In the genomic region with DNA sequence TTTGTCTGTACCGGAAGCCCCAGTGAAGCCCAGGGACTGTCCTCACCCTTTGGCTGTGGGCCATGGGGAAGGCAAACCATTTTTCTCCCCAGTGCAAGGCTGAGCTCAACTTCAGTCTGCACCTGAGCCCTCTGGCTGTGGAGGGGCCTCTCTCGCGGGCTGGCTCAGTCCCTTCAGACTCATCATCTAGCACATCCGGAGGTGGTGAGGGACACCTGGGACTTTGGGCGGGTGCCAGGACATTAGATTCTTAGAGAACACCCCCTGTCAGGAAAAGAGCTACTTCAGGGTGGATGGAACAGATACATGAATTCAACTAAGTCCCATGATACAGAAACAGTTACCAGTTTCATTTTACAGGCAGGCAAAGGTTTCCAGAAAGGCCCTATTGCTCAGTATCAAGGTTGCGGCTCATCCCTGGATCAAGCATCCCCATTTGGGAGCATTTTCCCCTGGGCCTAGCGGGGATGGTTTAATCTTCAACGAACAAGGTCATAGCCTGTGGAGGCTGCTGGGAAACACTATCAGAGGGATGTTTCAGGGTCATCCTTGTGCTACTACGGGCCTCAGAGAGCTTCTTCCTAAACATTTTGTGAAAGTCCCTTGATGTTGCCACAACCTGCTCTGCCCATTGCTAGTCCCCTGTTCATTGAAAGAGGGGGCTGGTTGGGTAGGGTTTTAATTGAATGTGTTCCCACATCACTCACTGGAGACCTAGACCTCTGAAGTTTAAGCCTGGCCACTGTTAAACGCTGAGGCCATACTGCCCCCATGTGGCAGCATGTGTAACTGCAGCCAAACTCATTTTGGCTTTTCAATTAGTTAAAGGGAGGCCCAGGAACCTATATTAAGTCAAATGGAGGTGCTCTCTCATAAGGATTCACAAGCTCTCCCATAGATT, we compare ENCODE assay signal across 8 mouse cellular contexts. TPM values are rescaled to one million over a fixed set of nuclear protein-coding genes. Genes with fewer than 3 reads are reported as not detected.
DNase-seq lines count a peak whose midpoint lies in the region; ATAC-seq and TF ChIP-seq lines count a peak whose summit lies in the region.

No protein-coding gene starts in this region.

- H3K9me3 ChIP-seq in heart, embryonic 11.5 days (replicated peaks; ENCODE audit: control insufficient read depth, low read length), result no peaks in the 10 kb centered on the region
- no peaks in the 10 kb centered on the region for H3K9me3 ChIP-seq in forebrain, embryonic 12.5 days
- no peaks in the 10 kb centered on the region for H3K9me3 ChIP-seq in kidney, postnatal 0 days (replicated peaks; ENCODE audit: low read length)
- no peaks in the 10 kb centered on the region for H3K9me3 ChIP-seq in midbrain, embryonic 13.5 days

- DNase-seq in heart, adult 11 months, result peak; percentile 90
- DNase-seq in 416B (ENCODE audit: low read depth), result peak; percentile 51
- DNase-seq in adrenal gland, postnatal 36 days, result peak; percentile 54 to 62
- peak; percentile 85 for DNase-seq in kidney, postnatal 0 days (ENCODE audit: low spot score)
- DNase-seq in urinary bladder, postnatal 25 days (ENCODE audit: low spot score), result no peak

- H3K27me3 ChIP-seq in heart, embryonic 11.5 days (ENCODE audit: control insufficient read depth, insufficient read depth, low read length), result no peaks in the 10 kb centered on the region
- H3K27me3 ChIP-seq in forebrain, embryonic 12.5 days, result no peaks in the 10 kb centered on the region
- H3K27me3 ChIP-seq in kidney, postnatal 0 days (ENCODE audit: insufficient read depth, low read length), result no peaks in the 10 kb centered on the region
- no peaks in the 10 kb centered on the region for H3K27me3 ChIP-seq in midbrain, embryonic 13.5 days

- peak; percentile 98 for TF ChIP-seq CTCF in kidney, postnatal 0 days (IDR thresholded peaks at IDR 0.05; ENCODE audit: low read depth)

- no peak overlapping the region for H3K27ac ChIP-seq in heart, embryonic 11.5 days (ENCODE audit: low read depth, low read length)
- peak overlapping the region; percentile 19; the same call in 1 of the 2 replicates for H3K27ac ChIP-seq in forebrain, embryonic 12.5 days
- no peak overlapping the region for H3K27ac ChIP-seq in kidney, postnatal 0 days
- H3K27ac ChIP-seq in midbrain, embryonic 13.5 days, result no peak overlapping the region

- 58% methylated on average over 10 of the region's 10 CpGs for WGBS in heart, embryonic 11.5 days (ENCODE audit: insufficient replicate concordance)
- WGBS in forebrain, embryonic 12.5 days, result 50% methylated on average over 10 of the region's 10 CpGs
- WGBS in kidney, postnatal 0 days, result 52% methylated on average over 10 of the region's 10 CpGs
- WGBS in midbrain, embryonic 13.5 days, result 56% methylated on average over 10 of the region's 10 CpGs

- no peaks in the 10 kb centered on the region for H3K4me1 ChIP-seq in heart, embryonic 11.5 days (ENCODE audit: control insufficient read depth, insufficient read depth, low read length)
- peaks cover 20% of the 10 kb centered on the region for H3K4me1 ChIP-seq in forebrain, embryonic 12.5 days
- H3K4me1 ChIP-seq in kidney, postnatal 0 days (replicated peaks; ENCODE audit: insufficient read depth, low read length), result no peaks in the 10 kb centered on the region
- H3K4me1 ChIP-seq in midbrain, embryonic 13.5 days (replicated peaks), result peaks cover 12% of the 10 kb centered on the region

- ATAC-seq in heart, embryonic 11.5 days (replicated peaks; ENCODE audit: insufficient number of reproducible peaks, low FRiP score, low TSS enrichment), result no peak
- ATAC-seq in forebrain, embryonic 12.5 days (ENCODE audit: low FRiP score), result peak; percentile 45; the same call in 1 of the 2 replicates
- no peak for ATAC-seq in kidney, postnatal 0 days (replicated peaks; ENCODE audit: low FRiP score, low read depth)
- 0 out of 2 replicates have a peak, but pooled peaks have one; percentile 55 for ATAC-seq in midbrain, embryonic 13.5 days

- no peak overlapping the region for H3K9ac ChIP-seq in heart, embryonic 11.5 days (ENCODE audit: low read depth, low read length)
- H3K9ac ChIP-seq in forebrain, embryonic 12.5 days, result no peak overlapping the region
- no peak overlapping the region for H3K9ac ChIP-seq in kidney, postnatal 0 days (ENCODE audit: low read depth, low read length)
- H3K9ac ChIP-seq in midbrain, embryonic 13.5 days (replicated peaks), result no peak overlapping the region

- no peak overlapping the region for H3K4me2 ChIP-seq in heart, embryonic 11.5 days
- H3K4me2 ChIP-seq in forebrain, embryonic 12.5 days, result no peak overlapping the region
- no peak overlapping the region for H3K4me2 ChIP-seq in kidney, postnatal 0 days (ENCODE audit: low read length)
- H3K4me2 ChIP-seq in midbrain, embryonic 13.5 days (replicated peaks), result no peak overlapping the region

- no peak overlapping the region for H3K4me3 ChIP-seq in heart, embryonic 11.5 days (ENCODE audit: low read depth, low read length)
- H3K4me3 ChIP-seq in forebrain, embryonic 12.5 days (replicated peaks), result no peak overlapping the region
- no peak overlapping the region for H3K4me3 ChIP-seq in kidney, postnatal 0 days (replicated peaks; ENCODE audit: low read depth, low read length)
- H3K4me3 ChIP-seq in midbrain, embryonic 13.5 days (replicated peaks), result no peak overlapping the region

- 0 out of 2 replicates have a peak, but pooled peaks cover 3% of the 10 kb centered on the region for H3K36me3 ChIP-seq in heart, embryonic 11.5 days (ENCODE audit: control insufficient read depth, insufficient read depth, low read length)
- H3K36me3 ChIP-seq in forebrain, embryonic 12.5 days (replicated peaks), result peaks cover 44% of the 10 kb centered on the region
- peaks cover 5% of the 10 kb centered on the region; the same call in 1 of the 2 replicates for H3K36me3 ChIP-seq in kidney, postnatal 0 days (ENCODE audit: insufficient read depth, low read length)
- H3K36me3 ChIP-seq in midbrain, embryonic 13.5 days, result peaks cover 30% of the 10 kb centered on the region

RNA-seq across cellular contexts. Expression of a gene that starts 20.1 kb away (rescaled TPM):
- 118 and 133 TPM in 2 replicates for polyA plus RNA-seq in heart, embryonic 11.5 days (2014; fragmentation: Nextera tagmentation; extraction: Ambion mirVana)
- total RNA-seq in adrenal gland, postnatal 36 days (2021), result 100 to 1,000 TPM in 1 of 2 experiments, 10 to 100 TPM in 1; 56.7 to 109 TPM
- polyA plus RNA-seq in forebrain, embryonic 12.5 days (2016; fragmentation: Nextera tagmentation; extraction: Ambion mirVana), result 55.5 and 60.0 TPM in 2 replicates
- polyA plus RNA-seq in kidney, postnatal 0 days (2015; fragmentation: Nextera tagmentation; extraction: Ambion mirVana), result 87.7 and 95.0 TPM in 2 replicates
- polyA plus RNA-seq in midbrain, embryonic 13.5 days (2015; fragmentation: Nextera tagmentation; extraction: Ambion mirVana), result 28.7 and 31.8 TPM in 2 replicates

RNA-seq across cellular contexts. Expression of a gene that starts 30.3 kb away (rescaled TPM):
- 87.8 and 88.7 TPM in 2 replicates for polyA plus RNA-seq in heart, embryonic 11.5 days (2014; fragmentation: Nextera tagmentation; extraction: Ambion mirVana)
- 1 to 10 TPM; 1.8 to 2.0 TPM for total RNA-seq in adrenal gland, postnatal 36 days (2021)
- 427 and 524 TPM in 2 replicates for polyA plus RNA-seq in forebrain, embryonic 12.5 days (2016; fragmentation: Nextera tagmentation; extraction: Ambion mirVana)
- polyA plus RNA-seq in kidney, postnatal 0 days (2015; fragmentation: Nextera tagmentation; extraction: Ambion mirVana), result 116 and 123 TPM in 2 replicates
- polyA plus RNA-seq in midbrain, embryonic 13.5 days (2015; fragmentation: Nextera tagmentation; extraction: Ambion mirVana), result 294 and 385 TPM in 2 replicates

Comparison
In these comparisons a context has a peak if more than half of its experiments do, and no peak if none do; other contexts are left out.
1. ATAC-seq: peak in forebrain, embryonic 12.5 days (single experiment) and midbrain, embryonic 13.5 days (single experiment); none in heart, embryonic 11.5 days (single experiment) and kidney, postnatal 0 days (single experiment).